Mouse (Mus musculus): ENCODE data around the gene Olfr130. TPM values are rescaled to one million over a fixed set of nuclear protein-coding genes. Genes with fewer than 3 reads are reported as not detected.

The Olfr130 gene
- not detected for polyA plus RNA-seq (2021)

GRCm38 (mm10) chr17:38063621-38064020 is at the start of gene Olfr130:
Olfr130 (plus strand) TSS chr17:38063921.
- in situ Hi-C loops (cut with MboI; ENCODE audit: low pct_unique_long_range_greater_than_20kb), result no loop called here
- POLR2A ChIA-PET, result no interaction called here
- DNase-seq (ENCODE audit: low read depth, low spot score) (no peak), ATAC-seq (no peak)
- TF ChIP-seq CTCF (IDR thresholded peaks at IDR 0.05), result no peak
- H3K27me3 ChIP-seq, result no peaks in the 10 kb centered on the region
- CTCF ChIA-PET, result no interaction called here

GRCm38 (mm10) chr17:38016341-38016740 is 47.4 kb upstream of the Olfr130 start:
- ATAC-seq, result no peak
- POLR2A ChIA-PET, result no interaction called here
- CTCF ChIA-PET, result no interaction called here
- no peak for TF ChIP-seq CTCF (IDR thresholded peaks at IDR 0.05)
- no peaks in the 10 kb centered on the region for H3K27me3 ChIP-seq
- in situ Hi-C loops (cut with MboI; ENCODE audit: low pct_unique_long_range_greater_than_20kb), result no loop called here
- DNase-seq (ENCODE audit: low read depth, low spot score), result no peak

- in situ Hi-C loops (cut with MboI; ENCODE audit: low pct_unique_long_range_greater_than_20kb), result no loop called here
- ATAC-seq, result no peak
- H3K27me3 ChIP-seq, result no peaks in the 10 kb centered on the region
- ChIA-PET POLR2A (no interaction called here), CTCF (no interaction called here)
- DNase-seq (ENCODE audit: low read depth, low spot score), result no peak
- TF ChIP-seq CTCF (IDR thresholded peaks at IDR 0.05), result no peak
Observed at GRCm38 (mm10) chr17:38026297-38026696, 37.4 kb upstream of the Olfr130 start.

- TF ChIP-seq CTCF (IDR thresholded peaks at IDR 0.05), result no peak
- ATAC-seq (no peak), DNase-seq (ENCODE audit: low read depth, low spot score) (no peak)
- ChIA-PET POLR2A (no interaction called here), CTCF (no interaction called here)
- in situ Hi-C loops (cut with MboI; ENCODE audit: low pct_unique_long_range_greater_than_20kb), result no loop called here
- no peaks in the 10 kb centered on the region for H3K27me3 ChIP-seq
Observed at GRCm38 (mm10) chr17:38059979-38060378, 3.7 kb upstream of the Olfr130 start, which contains the start of gene Olfr129. Olfr129 (minus strand) TSS chr17:38060079.

GRCm38 (mm10) chr17:38082364-38082763 is 18.6 kb downstream of the Olfr130 start:
- H3K27me3 ChIP-seq, result no peaks in the 10 kb centered on the region
- no peak for ATAC-seq

GRCm38 (mm10) chr17:38088593-38088992 is 24.9 kb downstream of the Olfr130 start, which contains the start of gene Olfr131:
Olfr131 (minus strand) TSS chr17:38088693.
- H3K27me3 ChIP-seq, result no peaks in the 10 kb centered on the region
- DNase-seq (ENCODE audit: low read depth, low spot score) (no peak), ATAC-seq (no peak)
- ChIA-PET CTCF (no interaction called here), POLR2A (no interaction called here)
- in situ Hi-C loops (cut with MboI; ENCODE audit: low pct_unique_long_range_greater_than_20kb), result no loop called here
- no peak for TF ChIP-seq CTCF (IDR thresholded peaks at IDR 0.05)

More at GRCm38 (mm10) chr17:38082364-38082763, 18.6 kb downstream of the Olfr130 start:
- in situ Hi-C loops (cut with MboI; ENCODE audit: low pct_unique_long_range_greater_than_20kb), result no loop called here
- POLR2A ChIA-PET, result no interaction called here
- TF ChIP-seq CTCF (IDR thresholded peaks at IDR 0.05), result no peak
- CTCF ChIA-PET, result no interaction called here
- DNase-seq (ENCODE audit: low read depth, low spot score), result no peak

Other genes starting within 250 kb of the Olfr130 start
- gene Olfr125, start 231.0 kb upstream of the Olfr130 start, polyA plus RNA-seq (2021), result not detected
- not detected for gene Olfr126, start 216.4 kb upstream of the Olfr130 start, polyA plus RNA-seq (2021)
- gene Olfr127, start 163.5 kb upstream of the Olfr130 start, polyA plus RNA-seq (2021), result 0.08 TPM
- not detected for gene Olfr128, start 143.4 kb upstream of the Olfr130 start, polyA plus RNA-seq (2021)
- not detected for gene Olfr761, start 110.8 kb upstream of the Olfr130 start, polyA plus RNA-seq (2021)
- not detected for gene Olfr129, start 3.8 kb upstream of the Olfr130 start, polyA plus RNA-seq (2021)
- gene Olfr131, start 24.8 kb downstream of the Olfr130 start, polyA plus RNA-seq (2021), result not detected
- not detected for gene Olfr132, start 70.6 kb downstream of the Olfr130 start, polyA plus RNA-seq (2021)
- not detected for gene Olfr133, start 81.4 kb downstream of the Olfr130 start, polyA plus RNA-seq (2021)
- gene Olfr134, start 107.5 kb downstream of the Olfr130 start, polyA plus RNA-seq (2021), result not detected
- not detected for gene Olfr135, start 140.4 kb downstream of the Olfr130 start, polyA plus RNA-seq (2021)
- not detected for gene Olfr138, start 197.1 kb downstream of the Olfr130 start, polyA plus RNA-seq (2021)
- not detected for gene Olfr137, start 243.6 kb downstream of the Olfr130 start, polyA plus RNA-seq (2021)